Mouse (Mus musculus) limb, embryonic 12.5 days (tissue): Measurements from ENCODE around the gene Gm10153. TPM values are rescaled to one million over a fixed set of nuclear protein-coding genes. Genes with fewer than 3 reads are reported as not detected.
"Not testable (repeated sequence)": the region's sequence is repeated elsewhere in the genome, so short reads cannot be mapped to it uniquely, and the experiment has no call there.

Experiments used
- ATAC-seq: fragments of 200-750 bp; cut with Nextera tagmentation; 2 replicates; pipeline ENCODE4 v1.8.0; 2017; ENCODE audit warnings: low read depth, moderate TSS enrichment; ENCODE audit not compliant: insufficient number of reproducible peaks, insufficient read depth, low FRiP score, low TSS enrichment
- H3K27ac ChIP-seq: fragments of 300-500 bp; sonication (generic); 2 replicates; pipeline ENCODE4 v1.5.1; 2016; ENCODE audit warnings: mild to moderate bottlenecking, moderate library complexity
- H3K27me3 ChIP-seq: fragments of 300-500 bp; sonication (generic); 2 replicates; pipeline ENCODE4 v1.6.1; 2016; ENCODE audit warnings: mild to moderate bottlenecking, moderate library complexity
- H3K36me3 ChIP-seq: fragments of 300-500 bp; sonication (generic); 2 replicates; pipeline ENCODE4 v1.6.1; 2016; ENCODE audit warnings: mild to moderate bottlenecking, moderate library complexity
- H3K4me1 ChIP-seq: fragments of 300-500 bp; sonication (generic); replicated peaks from 2 replicates; pipeline ENCODE4 v1.6.1; 2016
- H3K4me2 ChIP-seq: fragments of 300-500 bp; sonication (generic); 2 replicates; pipeline ENCODE4 v1.6.1; 2016; ENCODE audit warnings: mild to moderate bottlenecking, moderate library complexity
- H3K4me3 ChIP-seq: fragments of 300-500 bp; sonication (generic); replicated peaks from 2 replicates; pipeline ENCODE4 v1.5.1; 2016; ENCODE audit warnings: mild to moderate bottlenecking
- H3K9ac ChIP-seq: fragments of 300-500 bp; sonication (generic); replicated peaks from 2 replicates; pipeline ENCODE4 v1.6.1; 2016; ENCODE audit warnings: mild to moderate bottlenecking, moderate library complexity
- H3K9me3 ChIP-seq: fragments of 300-500 bp; sonication (generic); 2 replicates; pipeline ENCODE4 v1.6.1; 2016; ENCODE audit warnings: mild to moderate bottlenecking, moderate library complexity
- WGBS: fragments of 180-500 bp; shearing (Covaris S2); methylation state at CpG from one replicate; pipeline ENCODE4 v1.1.7; 2016; 5-methylcytosine and 5-hydroxymethylcytosine counted together
- polyA plus RNA-seq: library from polyadenylated mRNA; unstranded; fragments of >200 nt; fragmentation: Nextera tagmentation; extraction: Ambion mirVana; gene quantifications from 2 replicates; pipeline ENCODE4 v1.2.1, GENCODE M21; 2016

Gene Gm10153
- polyA plus RNA-seq, 1 experiment from 2014 or later, result not detected

GRCm38 (mm10) chr7:142178685-142179084 is 11.5 kb downstream of the Gm10153 start:
- no peaks in the 10 kb centered on the region for H3K4me1 ChIP-seq
- no peak for ATAC-seq
- WGBS, result 74% methylated on average over 1 of the region's 1 CpGs

DNA sequence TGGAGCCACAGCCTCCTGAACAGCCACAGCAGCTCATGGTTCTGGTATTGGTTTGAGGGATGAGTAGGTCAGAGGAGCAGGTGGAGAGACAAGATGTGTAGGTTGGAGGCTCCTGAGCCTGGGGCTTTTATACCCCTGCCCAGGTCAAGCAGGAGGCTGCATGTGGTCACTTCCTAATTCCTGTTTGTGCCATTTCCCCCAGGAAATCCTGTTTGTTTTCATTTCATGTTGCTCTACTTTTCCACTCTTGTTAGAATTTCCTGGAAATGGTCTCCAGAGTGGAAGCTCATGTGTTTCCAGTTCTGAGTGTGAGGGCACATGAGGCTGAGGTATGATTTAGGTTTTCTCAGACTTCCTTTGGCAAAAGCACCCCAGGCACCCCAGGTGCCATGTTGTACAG is 14.3 kb downstream of the Gm10153 start, which contains the start of gene Krtap5-2:
TSS of gene Krtap5-2 (minus strand) at position 101 of the 400 bp plus-strand sequence.
- not testable (repeated sequence) for ATAC-seq, H3K4me2 ChIP-seq, H3K27me3 ChIP-seq, H3K27ac ChIP-seq, H3K9me3 ChIP-seq, H3K9ac ChIP-seq, H3K4me1 ChIP-seq, H3K36me3 ChIP-seq, H3K4me3 ChIP-seq

More at GRCm38 (mm10) chr7:142178685-142179084, 11.5 kb downstream of the Gm10153 start:
- no peaks in the 10 kb centered on the region for H3K9me3 ChIP-seq
- no peak overlapping the region for H3K27ac ChIP-seq
- H3K4me3 ChIP-seq, result no peak overlapping the region
- H3K27me3 ChIP-seq, result no peaks in the 10 kb centered on the region
- H3K4me2 ChIP-seq, result no peak overlapping the region
- no peak overlapping the region for H3K9ac ChIP-seq
- no peaks in the 10 kb centered on the region for H3K36me3 ChIP-seq

DNA sequence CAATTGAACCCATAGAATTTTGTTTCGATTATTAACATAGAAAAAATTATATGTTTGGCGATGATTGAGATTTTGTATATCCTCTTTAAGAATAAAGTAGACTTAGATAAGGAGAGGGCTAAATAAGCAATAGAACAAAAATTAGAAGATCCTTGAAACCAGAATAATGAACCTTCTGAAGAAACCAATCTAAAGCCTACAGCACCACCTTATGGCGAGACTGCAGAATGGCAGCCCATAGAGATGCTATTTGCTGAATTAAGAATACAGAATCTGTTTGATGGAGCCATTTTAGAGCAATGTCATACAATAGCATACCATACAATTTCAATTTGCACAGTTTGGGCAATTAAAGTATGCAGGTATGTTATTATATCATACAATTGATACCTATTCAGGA is 20.4 kb downstream of the Gm10153 start:
- Histone ChIP-seq H3K4me1 (no peaks in the 10 kb centered on the region), H3K9ac (no peak overlapping the region), H3K27ac (no peak overlapping the region), H3K36me3 (no peaks in the 10 kb centered on the region), H3K4me3 (no peak overlapping the region), H3K9me3 (no peaks in the 10 kb centered on the region), H3K27me3 (no peaks in the 10 kb centered on the region), H3K4me2 (no peak overlapping the region)
- ATAC-seq, result no peak
- 47% methylated on average over 3 of the region's 3 CpGs for WGBS

DNA sequence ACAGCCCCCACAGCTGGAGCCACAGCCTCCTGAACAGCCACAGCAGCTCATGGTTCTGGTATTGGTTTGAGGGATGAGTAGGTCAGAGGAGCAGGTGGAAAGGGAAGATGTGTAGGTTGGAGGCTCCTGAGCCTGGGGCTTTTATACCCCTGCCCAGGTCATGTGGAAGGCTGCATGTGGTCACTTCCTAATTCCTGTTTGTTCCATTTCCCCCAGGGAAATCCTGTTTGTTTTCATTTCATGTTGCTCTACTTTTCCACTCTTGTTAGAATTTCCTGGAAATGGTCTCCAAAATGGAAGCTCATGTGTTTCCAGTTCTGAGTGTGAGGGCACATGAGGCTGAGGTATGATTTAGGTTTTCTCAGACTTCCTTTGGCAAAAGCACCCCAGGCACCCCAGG is 24.6 kb downstream of the Gm10153 start, which contains the start of gene Gm4553:
TSS of gene Gm4553 (minus strand) at position 101 of the 400 bp plus-strand sequence.
- ATAC-seq, H3K9me3 ChIP-seq, H3K36me3 ChIP-seq, H3K4me2 ChIP-seq, H3K4me3 ChIP-seq, H3K27ac ChIP-seq, H3K9ac ChIP-seq, H3K4me1 ChIP-seq, H3K27me3 ChIP-seq: not testable (repeated sequence)

GRCm38 (mm10) chr7:142159366-142159765 is 30.8 kb downstream of the Gm10153 start:
- Histone ChIP-seq H3K27ac (no peak overlapping the region), H3K4me1 (no peaks in the 10 kb centered on the region), H3K9ac (no peak overlapping the region), H3K4me3 (no peak overlapping the region), H3K9me3 (no peaks in the 10 kb centered on the region), H3K36me3 (no peaks in the 10 kb centered on the region), H3K4me2 (no peak overlapping the region), H3K27me3 (peaks cover 3% of the 10 kb centered on the region; the same call in 1 of the 2 replicates)
- WGBS, result 90% methylated on average over 3 of the region's 3 CpGs
- no peak for ATAC-seq

GRCm38 (mm10) chr7:142157013-142157412 is 33.2 kb downstream of the Gm10153 start, which contains the start of gene Gm29735:
TSS of gene Gm29735 (minus strand) at chr7:142157113.
- WGBS, result 32% methylated on average over 2 of the region's 2 CpGs
- not testable (repeated sequence) for ATAC-seq

DNA sequence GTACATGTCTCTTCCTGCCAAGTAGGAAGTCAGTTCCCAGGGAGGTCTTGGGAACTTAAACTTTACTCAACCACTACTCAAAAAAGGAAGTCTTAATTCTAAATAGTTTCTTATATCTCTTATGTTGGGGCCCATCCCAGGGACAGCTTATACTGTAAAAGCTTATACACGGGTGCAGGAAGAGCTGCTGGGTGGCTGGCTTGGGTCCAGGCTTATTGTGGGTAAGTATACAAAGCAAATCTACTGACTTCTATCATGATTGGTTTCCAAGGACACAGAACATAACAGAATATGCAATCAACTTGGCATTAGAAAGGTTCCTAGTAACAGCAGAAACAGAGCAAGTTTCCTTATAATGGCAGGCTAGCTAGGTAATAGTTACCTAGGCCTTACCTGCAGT is 34.9 kb downstream of the Gm10153 start:
- H3K27me3 ChIP-seq, result no peaks in the 10 kb centered on the region; the same call in 1 of the 2 replicates
- no peak for ATAC-seq
- WGBS, result 64% methylated on average over 1 of the region's 1 CpGs

More at GRCm38 (mm10) chr7:142157013-142157412, 33.2 kb downstream of the Gm10153 start, which contains the start of gene Gm29735:
- not testable (repeated sequence) for H3K4me1 ChIP-seq, H3K27me3 ChIP-seq, H3K27ac ChIP-seq, H3K9me3 ChIP-seq, H3K36me3 ChIP-seq, H3K9ac ChIP-seq, H3K4me3 ChIP-seq, H3K4me2 ChIP-seq

GRCm38 (mm10) chr7:142152191-142152590 is 38.0 kb downstream of the Gm10153 start:
- ATAC-seq, result no peak
- 73% methylated on average over 4 of the region's 4 CpGs for WGBS
- H3K4me3 ChIP-seq, result no peak overlapping the region
- H3K9me3 ChIP-seq, result no peaks in the 10 kb centered on the region
- no peaks in the 10 kb centered on the region for H3K27me3 ChIP-seq
- no peak overlapping the region for H3K27ac ChIP-seq
- H3K9ac ChIP-seq, result no peak overlapping the region
- H3K4me1 ChIP-seq, result no peaks in the 10 kb centered on the region
- H3K36me3 ChIP-seq, result no peaks in the 10 kb centered on the region
- H3K4me2 ChIP-seq, result no peak overlapping the region

More for the DNA sequence above, 34.9 kb downstream of the Gm10153 start:
- Histone ChIP-seq H3K4me3 (no peak overlapping the region), H3K36me3 (no peaks in the 10 kb centered on the region), H3K9ac (no peak overlapping the region), H3K27ac (no peak overlapping the region), H3K4me2 (no peak overlapping the region), H3K4me1 (no peaks in the 10 kb centered on the region), H3K9me3 (no peaks in the 10 kb centered on the region)

DNA sequence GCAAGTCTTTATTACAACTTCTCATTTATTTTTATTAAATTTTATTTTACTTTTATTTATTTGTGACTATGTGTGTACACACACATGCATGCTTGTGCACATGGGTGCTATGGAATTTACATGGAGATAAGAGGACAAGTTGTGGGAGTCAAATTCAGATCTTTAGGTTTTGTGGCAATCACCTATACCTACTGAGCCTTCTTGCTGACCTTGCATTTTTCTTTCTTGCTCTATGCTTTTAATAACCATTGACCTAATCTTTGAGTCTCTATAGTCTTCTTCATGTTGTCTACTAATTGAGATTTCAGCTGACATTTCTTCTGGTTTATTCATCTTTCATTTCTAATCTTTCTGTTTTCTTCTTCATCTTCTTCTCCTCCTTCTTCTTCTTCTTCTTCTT is 41.6 kb downstream of the Gm10153 start:
- H3K36me3 ChIP-seq, result no peaks in the 10 kb centered on the region
- 0 out of 2 replicates have a peak, but pooled peaks cover 6% of the 10 kb centered on the region for H3K4me1 ChIP-seq
- H3K9me3 ChIP-seq, result no peaks in the 10 kb centered on the region
- no peak overlapping the region for H3K4me3 ChIP-seq
- H3K4me2 ChIP-seq, result no peak overlapping the region
- no peak overlapping the region for H3K9ac ChIP-seq
- no peak for ATAC-seq
- no peak overlapping the region for H3K27ac ChIP-seq
- peaks cover 10% of the 10 kb centered on the region; the same call in 1 of the 2 replicates for H3K27me3 ChIP-seq

- ATAC-seq, result no peak
- 0 out of 2 replicates have a peak, but pooled peaks cover 7% of the 10 kb centered on the region for H3K4me1 ChIP-seq
- no peaks in the 10 kb centered on the region for H3K36me3 ChIP-seq
- H3K4me3 ChIP-seq, result no peak overlapping the region
- H3K9ac ChIP-seq, result no peak overlapping the region
- H3K27me3 ChIP-seq, result peaks cover 10% of the 10 kb centered on the region; the same call in 1 of the 2 replicates
- no peak overlapping the region for H3K27ac ChIP-seq
- WGBS, result 3% methylated on average over 1 of the region's 1 CpGs
- no peak overlapping the region for H3K4me2 ChIP-seq
- H3K9me3 ChIP-seq, result no peaks in the 10 kb centered on the region
These were observed 44.2 kb downstream of the Gm10153 start for GRCm38 (mm10) chr7:142146033-142146432.

DNA sequence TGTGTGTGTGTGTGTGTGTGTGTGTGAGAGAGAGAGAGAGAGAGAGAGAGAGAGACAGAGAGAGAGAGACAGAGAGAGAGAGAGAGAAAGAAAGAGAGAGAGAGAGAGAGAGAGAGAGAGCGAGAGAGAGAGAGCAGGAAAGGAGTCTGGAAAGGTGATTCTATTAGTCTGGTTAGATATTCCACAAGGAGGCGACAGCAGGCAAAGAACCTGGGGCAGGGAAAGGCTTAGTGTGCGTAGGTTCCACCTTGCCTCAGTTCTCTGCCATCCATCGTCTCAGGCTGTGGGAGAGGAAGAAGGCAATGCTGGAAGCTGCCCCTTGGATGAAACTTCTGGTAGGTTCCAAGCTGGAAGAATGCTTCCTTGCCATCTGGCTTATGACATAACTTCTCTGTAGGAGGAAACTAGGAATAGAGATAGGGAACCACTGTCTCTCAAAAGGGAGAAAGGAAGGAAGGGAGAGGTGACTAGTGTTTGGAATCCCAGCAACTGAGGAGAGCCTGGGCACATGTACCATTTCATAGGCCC is 44.7 kb downstream of the Gm10153 start:
- 39% methylated on average over 4 of the region's 4 CpGs for WGBS

DNA sequence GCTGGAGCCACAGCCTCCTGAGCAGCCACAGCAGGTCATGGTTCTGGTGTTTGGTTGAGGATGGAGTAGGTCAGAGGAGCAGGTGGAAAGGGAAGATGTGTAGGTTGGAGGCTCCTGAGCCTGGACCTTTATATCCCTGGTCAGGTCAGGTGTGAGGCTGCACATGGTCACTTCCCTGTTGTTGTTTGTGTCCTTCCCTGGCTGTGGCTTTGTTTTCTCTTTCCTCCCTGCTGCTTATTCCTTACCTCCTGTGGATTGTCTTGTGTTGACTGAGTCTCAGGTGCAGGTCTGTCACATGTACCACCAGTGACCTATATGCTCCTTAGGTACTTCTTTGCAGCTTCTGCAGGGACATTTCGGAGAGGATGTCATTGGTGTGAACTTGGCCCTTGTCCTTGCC is 45.7 kb downstream of the Gm10153 start, which contains the start of gene Gm45337:
TSS of gene Gm45337 (minus strand) at position 101 of the 400 bp plus-strand sequence.
- no peak within 1 kb of the TSS for H3K4me2 ChIP-seq
- H3K4me1 ChIP-seq, result 0 out of 2 replicates have a peak, but pooled peaks cover 7% of the 10 kb centered on the region
- WGBS, result 74% methylated on average over 1 of the region's 1 CpGs
- no peak within 1 kb of the TSS for H3K4me3 ChIP-seq
- ATAC-seq, result no peak
- no peaks in the 10 kb centered on the region for H3K9me3 ChIP-seq
- H3K36me3 ChIP-seq, result no peaks in the 10 kb centered on the region
- no peak within 1 kb of the TSS for H3K27ac ChIP-seq
- H3K27me3 ChIP-seq, result peaks cover 10% of the 10 kb centered on the region; the same call in 1 of the 2 replicates
- no peak within 1 kb of the TSS for H3K9ac ChIP-seq

More for the DNA sequence above, 44.7 kb downstream of the Gm10153 start:
- no peak for ATAC-seq
- Histone ChIP-seq H3K36me3 (no peaks in the 10 kb centered on the region), H3K4me2 (no peak overlapping the region), H3K27me3 (peaks cover 10% of the 10 kb centered on the region; the same call in 1 of the 2 replicates), H3K9me3 (no peaks in the 10 kb centered on the region), H3K27ac (no peak overlapping the region), H3K9ac (no peak overlapping the region), H3K4me3 (no peak overlapping the region), H3K4me1 (0 out of 2 replicates have a peak, but pooled peaks cover 7% of the 10 kb centered on the region)
